Mouse (Mus musculus) mouse trophoblast stem cell (cell line): ENCODE results near the gene Tmem86b.
"Not testable (repeated sequence)": the region's sequence is repeated elsewhere in the genome, so short reads cannot be mapped to it uniquely, and the experiment has no call there.

ENCODE experiments used
- in situ Hi-C, 2 experiments: fragments of 300-500 bp; cut with MseI, MboI; formaldehyde crosslinking; loops; 2 replicates in 1 of 2; 3 replicates in 1 of 2; pipeline ENCODE4 v1.15.1; 2025

Gene Tmem86b

DNA sequence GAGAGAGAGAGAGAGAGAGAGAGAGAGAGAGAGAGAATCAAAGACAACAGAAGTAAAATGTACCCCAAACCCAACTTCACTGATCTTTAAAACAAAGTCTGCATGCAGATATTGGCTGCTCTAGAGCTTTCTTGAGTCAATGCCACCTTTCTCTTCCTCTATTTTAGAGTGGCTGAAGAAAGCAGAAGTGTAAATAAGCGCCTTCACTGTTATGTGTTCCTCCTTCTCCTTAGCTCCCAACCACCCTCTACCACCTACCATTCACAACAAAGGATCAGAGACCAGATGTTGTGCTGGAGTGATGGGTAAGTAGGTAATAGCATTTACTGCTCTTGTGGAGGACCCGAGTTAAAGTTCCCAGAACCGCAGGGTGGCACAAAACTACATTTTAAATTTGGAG lies 49.7 kb downstream of the Tmem86b start:
- in situ Hi-C loops, result not testable (repeated sequence)
